Mouse (Mus musculus) embryo, embryonic 10.5 days (tissue): ENCODE measurements around the gene Hoxc6.

ENCODE experiments used
- DNase-seq: peaks from one replicate; pipeline ENCODE4 v3.0.0-alpha.2; 2015; ENCODE audit warnings: low spot score

Gene Hoxc6

DNA sequence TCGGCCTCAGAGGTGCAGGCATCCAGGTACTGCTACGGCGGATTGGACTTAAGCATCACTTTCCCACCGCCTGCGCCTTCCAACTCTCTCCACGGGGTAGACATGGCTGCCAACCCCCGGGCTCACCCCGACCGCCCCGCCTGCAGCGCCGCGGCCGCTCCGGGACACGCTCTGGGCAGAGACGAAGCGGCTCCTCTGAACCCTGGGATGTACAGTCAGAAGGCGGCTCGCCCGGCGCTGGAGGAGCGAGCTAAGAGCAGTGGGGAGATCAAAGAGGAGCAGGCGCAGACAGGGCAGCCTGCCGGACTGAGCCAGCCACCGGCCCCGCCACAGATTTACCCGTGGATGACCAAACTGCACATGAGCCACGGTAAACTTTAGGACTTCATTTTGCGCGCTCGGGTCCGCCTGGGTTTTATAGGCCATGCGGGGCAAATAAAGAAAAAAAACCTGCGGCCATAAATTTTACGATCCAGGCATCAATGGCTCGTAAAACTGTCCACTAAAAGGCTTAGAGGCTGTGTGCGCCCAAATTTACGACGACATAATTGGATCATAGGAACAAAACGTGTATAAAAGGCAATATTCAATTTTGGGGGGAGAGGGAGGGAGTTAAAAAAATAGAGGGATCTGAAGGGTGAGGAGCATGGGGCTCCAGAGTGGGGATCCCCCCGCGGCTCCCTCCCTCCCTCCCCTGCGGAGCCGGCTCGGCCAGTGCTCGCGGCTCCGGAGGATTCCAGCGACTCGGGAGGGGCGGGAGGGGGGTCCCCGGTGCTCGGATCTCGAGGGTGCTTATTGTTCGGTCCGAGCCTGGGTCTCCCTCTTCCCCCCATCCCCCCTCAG lies 16.3 kb downstream of the Hoxc6 start:
- peak; percentile 84 for DNase-seq

DNA sequence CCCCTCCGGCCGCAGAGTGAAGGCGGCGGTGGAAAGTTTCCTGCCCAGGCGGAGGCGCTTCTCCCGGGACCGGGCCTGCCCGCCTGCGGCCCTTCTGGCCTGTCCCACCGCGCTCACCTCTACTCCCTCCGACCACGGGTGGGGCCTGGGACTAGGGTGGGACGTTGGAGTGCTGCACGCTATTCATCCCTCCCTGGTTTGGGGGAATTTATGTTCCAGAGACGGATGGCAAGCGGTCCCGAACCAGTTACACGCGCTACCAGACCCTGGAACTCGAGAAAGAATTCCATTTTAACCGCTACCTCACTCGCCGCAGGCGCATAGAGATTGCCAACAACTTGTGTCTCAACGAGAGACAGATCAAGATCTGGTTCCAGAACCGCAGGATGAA lies 16.9 kb downstream of the Hoxc6 start:
- DNase-seq: no peak

DNA sequence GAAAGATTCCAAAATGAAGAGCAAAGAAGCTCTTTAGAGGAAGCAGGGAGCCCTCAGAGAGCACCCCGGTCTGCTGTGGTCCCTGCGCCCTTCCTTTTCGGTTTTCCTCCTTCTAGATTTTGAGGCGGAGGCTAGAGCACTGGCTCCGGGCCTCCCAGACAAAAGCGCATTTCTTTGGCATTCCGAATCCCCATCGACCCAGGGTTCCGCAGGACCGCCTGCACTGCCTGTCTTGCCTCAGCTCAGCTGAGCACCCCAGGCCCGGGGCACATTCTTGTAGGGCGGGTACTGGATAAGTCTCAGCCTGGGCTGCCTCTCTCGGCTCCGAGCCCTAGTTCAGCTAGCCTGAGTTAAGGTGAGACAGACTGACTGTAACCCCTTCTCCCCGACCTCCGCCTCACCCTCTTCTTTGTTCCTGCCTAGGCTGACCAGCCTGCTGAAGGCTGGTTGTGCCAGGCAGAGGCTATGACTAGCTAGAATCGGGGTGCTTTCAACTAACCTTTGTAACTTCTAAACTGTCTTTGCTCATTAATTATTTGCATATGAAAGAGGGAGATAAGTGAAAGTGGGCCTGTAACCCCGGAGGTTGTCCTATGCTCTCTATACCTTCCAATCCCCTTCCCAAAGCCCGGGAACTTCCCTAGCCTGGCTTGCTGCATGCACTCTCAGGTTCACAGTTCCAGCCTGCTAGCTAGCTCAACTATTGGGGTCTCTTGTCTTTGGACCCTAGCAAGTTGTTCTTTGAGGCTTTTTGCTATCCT lies 17.5 kb downstream of the Hoxc6 start:
- DNase-seq: no peak

DNA sequence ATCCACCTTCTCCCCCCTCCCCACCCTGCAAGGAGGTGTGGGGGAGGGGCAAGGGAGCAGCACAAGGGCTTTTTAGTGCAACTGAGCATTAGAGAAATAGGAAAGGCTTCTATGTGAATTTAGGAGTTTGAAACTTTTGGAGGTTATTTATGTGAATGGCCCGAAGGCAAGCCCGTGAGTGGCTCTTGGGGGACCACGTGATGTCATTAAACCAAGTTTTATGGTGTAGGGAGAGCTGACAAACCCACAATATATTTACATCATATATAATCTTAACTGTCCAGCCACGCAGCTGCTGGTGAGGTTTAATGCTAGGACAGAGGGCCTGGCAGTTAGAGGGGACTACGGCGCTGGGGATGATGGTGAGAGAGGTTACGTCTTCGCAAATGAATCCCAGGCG lies 20.6 kb downstream of the Hoxc6 start, which contains the start of gene Hoxc4:
Gene Hoxc4 (plus strand): TSS at position 299 of the 400 bp plus-strand sequence.
- no peak for DNase-seq

DNA sequence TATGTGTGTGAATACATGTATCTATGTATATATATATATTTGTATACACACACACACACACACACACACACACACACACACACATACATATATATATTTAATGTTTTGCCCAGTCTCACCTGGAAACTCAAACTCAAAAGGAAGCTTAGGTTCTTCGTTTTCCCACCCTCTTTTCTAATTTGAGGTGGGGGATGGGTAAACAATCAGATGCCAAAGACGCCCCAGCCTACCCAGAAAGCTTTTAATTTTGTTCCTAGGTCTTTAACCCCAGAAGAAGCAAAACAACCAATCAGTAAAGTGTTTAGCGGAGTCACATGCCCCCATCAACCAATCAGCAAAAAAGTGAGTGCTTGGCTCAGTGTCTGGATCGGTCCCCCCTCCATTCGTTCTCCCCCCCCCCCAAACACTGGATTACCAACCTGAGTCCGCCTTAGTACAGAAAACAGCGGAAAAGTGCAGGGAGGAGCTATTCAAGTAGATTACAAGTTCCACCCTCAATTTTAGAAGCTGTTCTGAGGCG lies 22.9 kb downstream of the Hoxc6 start:
- no peak for DNase-seq

DNA sequence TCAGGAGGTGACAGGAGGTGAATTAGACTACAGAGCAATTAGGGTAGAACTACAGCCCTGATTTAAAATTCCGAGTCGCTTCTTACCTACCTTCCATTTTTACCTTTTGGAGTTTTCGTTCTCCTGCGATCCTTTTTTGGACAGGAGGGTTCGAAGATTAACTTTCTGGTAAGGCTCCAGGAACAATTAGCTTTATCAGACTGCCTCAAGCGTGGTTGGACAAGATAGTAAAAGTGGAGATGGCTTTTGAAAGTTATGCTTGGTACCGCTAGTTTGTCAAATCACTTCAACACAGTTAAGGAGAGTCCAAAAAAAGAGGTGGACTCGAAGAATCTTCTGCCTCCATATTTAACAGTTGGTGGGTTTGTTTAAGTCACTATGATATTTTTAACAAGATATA lies 23.5 kb downstream of the Hoxc6 start:
- DNase-seq: no peak

DNA sequence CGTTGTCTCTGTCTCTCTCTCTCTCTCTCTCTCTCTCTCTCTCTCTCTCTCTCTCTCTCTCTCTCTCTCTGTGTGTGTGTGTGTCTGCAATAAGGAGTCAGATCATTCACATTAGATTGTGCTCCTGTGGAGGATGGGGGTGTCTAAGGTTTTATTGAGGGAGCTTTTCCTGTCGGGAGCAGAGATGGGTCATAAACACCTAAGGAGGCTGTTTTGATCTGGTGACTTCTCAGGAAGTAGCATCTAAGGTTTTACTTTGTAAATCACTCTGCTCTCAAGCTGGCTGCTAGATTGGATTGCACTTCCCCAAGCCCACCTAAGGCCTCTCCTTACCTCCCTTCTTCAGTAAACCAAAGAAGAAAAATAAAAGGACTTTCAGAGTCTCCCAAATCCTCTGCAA lies 26.1 kb downstream of the Hoxc6 start:
- no peak for DNase-seq

DNA sequence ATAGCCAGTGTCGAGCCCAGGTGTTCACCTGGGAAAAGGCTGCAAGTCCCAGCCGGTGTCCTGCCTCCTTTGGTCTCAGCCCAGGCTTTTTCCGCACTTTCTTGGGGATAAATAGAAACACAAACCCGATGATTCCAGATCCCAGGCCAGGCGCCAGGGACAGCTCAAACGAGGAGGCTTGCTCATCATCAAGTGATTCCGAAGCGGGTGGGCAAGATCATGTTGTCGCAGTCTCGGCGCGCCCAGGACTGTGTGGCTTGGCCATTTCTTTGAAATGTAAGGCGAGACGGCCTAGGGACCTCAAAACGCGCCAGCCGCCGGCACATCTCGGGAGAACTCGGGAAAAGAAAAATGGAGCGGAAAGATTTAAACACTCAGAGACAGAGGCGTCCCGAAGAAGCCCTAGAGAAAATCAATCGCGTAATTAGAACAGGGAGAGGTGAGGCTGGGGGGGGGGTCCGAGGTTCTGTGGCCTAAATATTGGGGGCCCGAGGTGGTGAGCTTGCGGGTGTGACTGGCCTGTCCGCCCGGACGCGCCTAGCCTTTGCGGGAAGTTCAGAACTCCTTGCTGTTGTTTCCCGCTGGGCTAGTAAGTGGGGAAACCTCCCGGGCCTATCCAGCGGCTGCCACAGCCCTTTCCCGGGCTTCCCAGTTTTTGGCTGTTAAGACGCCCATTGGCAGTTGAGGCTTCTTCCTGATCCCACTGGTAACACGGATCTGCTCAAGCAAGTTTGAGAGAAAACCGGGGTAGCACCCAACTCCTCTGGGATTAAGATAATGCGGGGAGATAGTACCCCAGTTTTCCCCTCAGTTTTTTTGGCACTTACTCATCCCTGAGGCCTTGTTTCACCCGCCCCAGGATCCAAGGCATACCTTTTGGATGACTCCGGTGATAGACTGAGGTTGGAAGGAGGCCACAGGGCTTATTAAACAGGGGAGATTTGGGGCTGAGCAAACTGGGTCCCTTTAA lies 29.5 kb downstream of the Hoxc6 start:
- no peak for DNase-seq

DNA sequence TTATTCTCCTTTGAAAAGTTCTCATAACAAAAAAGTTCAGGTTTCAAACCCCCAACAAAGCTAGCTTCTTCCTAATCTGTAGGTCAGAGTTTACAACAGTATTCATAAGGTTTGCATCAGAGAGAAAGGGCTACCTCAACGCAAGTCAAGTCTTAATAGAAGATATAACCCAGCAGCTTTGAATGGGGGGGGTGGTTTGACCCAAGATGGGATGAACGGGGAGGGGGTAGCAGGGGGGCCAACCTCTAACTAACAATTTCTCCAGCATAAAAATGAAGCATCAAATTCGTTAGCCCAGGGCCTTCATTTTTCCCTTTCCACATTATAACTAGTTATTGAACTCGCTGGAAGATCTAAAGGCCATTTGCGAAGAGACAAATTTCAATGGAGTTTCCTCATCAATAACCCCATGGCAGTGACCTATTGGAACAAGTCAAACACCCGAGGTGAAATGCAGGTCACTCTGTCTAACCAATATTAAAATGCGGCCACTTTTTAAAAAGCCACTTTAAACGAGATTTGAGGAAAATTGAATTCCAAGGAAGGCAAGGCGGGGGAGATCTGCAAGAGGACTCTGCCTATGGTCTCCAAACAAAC lies 31.0 kb downstream of the Hoxc6 start:
- peak; percentile 71 for DNase-seq

DNA sequence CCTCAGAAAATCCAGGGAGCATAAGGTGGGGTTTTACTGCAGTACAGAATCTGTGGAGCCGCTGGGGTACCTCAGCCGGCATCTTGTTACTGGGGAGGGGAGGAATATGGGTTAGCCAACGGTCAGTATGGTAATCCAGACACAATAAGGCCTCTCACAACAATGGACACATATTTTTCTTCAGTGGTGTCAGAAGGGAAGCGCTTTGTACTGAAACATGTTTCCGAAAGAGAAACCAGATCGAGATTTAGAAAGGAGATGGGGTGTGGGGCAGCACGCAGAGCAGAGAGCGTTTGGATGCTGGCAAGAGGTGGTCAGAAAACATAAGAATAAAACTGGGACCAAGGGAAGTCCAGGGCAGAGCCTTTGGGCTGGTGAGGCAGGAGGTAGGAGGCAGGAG lies 32.1 kb downstream of the Hoxc6 start:
- peak; percentile 67 for DNase-seq

DNA sequence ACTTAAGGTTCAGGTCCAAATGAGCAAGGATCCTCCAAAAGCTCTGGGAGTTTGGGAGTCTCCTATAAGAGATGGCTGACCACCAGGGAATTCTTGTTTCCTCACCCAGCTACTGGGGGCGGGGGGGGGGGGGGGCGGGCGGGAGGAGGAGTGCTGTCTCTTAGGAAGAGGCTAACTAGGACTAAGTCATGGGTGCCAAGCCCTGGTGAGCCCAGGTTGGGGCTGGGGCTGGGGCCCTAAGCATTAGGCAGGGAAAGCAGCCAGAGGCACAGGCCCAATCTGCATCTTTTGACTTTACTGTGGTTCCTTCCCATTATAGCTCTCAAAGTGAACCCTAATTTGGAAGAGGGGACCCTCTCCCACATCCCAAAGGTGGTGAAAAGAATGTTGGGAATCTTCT lies 34.1 kb downstream of the Hoxc6 start:
- DNase-seq: peak; percentile 46

DNA sequence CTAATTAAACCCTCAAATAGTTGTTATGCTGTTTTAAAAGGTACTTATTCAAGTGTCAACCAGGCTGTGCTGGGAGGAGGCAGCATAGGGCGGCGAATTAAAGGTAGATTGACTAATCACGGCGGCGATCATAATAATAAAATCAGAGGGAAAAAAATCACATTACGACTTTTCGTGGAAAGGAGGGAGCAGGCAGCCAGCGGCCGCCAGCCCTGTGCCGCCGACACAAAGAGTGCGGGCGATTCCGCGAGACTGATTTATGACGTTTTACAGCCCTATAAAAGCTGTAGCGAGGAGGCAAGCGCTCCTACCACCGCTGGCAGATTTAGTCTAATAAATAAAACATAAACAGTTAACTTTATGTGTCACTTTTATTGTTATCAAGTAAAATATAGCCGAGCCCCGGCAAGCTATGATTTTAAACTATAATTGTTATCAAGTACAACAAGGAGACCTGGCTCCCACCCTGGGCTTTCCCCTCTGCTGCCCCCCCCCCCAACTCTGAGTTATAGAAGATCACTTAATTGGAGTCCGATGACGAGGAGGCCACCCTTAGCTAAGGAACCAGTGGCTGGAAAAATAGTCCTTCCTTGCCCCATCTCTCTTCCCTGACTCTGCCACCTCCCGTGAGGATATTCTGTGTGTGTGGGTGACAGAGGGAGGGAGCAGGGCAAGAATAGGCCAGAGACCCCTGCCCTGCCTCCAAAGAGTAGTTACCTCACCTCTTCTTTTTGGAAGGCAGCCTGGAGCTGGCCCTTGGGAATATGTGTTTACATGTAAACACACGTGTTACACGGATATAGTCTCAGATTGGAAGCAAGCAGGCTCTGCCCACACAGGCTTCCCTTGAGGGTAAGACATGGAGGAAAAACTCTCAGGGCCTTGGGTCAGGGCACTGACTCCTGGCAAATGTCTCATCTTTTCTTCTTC lies 34.9 kb downstream of the Hoxc6 start:
- peak; percentile 82 for DNase-seq

DNA sequence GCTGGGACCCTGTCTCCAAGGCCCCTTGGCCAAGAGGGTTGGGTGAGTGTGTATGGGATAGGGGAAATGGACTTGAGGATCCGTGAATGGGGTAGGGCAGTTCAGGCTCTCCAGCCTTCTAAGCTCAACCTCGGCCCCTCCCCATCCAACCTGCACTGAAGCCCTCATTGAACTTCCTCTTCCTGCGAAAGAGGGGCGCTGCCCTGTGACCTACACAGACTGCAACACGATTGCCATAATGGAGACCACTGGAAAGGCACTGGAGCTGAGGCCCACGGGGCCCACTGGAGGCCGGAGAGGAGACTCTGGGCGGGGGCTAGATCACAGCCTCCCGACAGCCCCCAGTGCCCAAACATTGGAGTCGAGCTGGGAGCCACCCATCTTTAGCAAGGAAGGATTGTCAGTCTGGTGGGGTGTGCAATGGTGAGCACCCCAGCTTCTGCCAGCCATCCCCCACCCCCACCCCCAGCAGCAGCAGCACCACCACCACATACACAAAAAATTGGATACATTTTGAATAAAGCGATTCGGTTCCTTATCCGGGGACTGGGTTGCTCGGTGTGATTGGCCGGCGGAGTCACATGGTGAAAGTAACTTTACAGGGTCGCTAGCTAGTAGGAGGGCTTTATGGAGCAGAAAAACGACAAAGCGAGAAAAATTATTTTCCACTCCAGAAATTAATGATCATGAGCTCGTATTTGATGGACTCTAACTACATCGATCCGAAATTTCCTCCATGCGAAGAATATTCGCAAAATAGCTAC lies 36.2 kb downstream of the Hoxc6 start:
- DNase-seq: peak; percentile 71

DNA sequence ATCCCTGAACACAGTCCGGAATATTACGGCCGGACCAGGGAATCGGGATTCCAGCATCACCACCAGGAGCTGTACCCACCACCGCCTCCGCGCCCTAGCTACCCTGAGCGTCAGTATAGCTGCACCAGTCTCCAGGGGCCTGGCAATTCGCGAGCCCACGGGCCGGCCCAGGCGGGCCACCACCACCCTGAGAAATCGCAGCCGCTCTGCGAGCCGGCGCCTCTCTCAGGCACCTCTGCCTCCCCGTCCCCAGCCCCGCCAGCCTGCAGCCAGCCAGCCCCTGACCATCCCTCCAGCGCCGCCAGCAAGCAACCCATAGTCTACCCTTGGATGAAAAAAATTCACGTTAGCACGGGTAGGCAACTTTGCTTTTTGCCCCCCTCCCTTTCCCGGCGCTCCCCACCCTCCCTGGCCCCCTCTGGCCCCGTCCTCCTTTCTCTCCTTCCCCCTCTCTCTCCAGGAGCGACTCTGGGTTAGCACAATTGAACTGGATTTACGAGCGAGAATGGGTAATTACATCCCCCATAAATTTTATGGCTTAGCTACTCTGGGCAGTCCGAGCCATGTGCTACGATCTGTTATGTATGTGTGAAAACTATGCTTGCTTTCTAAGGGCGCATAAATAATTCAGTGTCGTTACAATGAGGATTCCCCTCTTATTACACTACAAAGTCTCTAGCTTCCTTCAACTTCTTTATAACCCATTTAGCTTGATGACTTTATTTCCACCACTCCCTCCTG lies 36.9 kb downstream of the Hoxc6 start:
- peak; percentile 78 for DNase-seq

DNA sequence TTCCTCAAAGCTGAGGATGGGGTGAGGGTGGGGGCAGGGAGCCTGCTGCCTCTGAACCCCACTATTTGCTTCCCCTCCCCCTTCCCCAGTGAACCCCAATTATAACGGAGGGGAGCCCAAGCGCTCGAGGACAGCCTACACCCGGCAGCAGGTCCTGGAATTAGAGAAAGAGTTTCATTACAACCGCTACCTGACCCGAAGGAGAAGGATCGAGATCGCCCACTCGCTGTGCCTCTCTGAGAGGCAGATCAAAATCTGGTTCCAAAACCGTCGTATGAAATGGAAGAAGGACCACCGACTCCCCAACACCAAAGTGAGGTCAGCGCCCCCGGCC lies 37.5 kb downstream of the Hoxc6 start:
- DNase-seq: peak; percentile 55

DNA sequence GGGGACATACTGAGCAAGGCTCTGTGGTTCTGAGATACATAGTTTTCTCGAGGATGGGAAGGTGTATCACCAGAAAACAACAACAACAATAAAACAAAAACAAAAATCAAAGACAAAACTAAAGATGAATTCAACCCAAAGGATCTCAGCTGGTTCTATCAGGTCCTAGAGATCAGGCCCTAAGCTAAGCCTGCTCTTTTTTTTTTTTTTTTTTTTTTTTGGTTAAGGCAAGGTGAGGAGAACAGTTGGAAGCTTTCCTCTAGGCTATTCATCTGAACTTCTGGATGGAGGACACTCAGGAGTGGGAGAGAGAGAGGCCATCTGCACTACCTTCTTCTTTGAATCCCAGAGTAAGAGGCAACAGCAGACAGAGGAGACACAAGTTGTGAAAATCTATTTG lies 39.5 kb downstream of the Hoxc6 start:
- DNase-seq: no peak

DNA sequence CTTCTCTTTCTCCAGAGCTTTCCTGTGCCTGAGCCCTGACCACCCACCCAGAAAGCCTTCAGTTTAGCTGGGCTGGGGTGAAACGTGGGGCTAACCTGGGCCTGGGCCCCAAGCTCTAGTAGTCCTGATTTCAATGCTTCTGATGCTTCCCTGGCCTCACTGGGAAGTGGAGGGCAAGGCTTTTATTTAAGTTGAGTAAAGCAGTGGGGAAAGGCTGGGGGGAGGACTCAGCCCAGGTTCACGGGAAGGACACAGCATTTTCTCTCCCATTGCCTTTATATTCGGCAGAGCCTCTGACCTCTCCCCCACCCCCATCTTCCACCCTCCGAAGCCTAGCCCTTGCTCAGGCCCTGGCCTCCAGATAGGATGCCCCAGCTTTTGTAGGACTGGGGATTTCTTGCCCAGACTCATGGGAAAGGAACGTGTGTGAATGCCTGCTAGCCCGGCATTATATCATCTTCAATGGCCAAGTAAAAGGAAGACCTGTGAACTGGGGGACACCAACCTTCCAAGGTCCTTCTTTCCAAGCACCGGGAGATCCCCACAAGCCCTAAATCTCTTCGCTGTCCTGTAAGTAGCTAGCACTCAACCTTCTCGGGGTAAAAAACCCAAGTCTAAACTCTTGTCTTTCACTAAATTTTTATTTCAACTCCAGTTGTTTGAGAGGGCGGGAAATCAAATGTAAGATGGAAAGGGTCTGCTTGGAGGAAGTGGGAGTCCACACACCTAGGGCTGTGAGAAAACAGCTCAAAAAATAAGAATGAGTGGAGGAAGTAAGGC lies 40.8 kb downstream of the Hoxc6 start:
- peak; percentile 78 for DNase-seq

DNA sequence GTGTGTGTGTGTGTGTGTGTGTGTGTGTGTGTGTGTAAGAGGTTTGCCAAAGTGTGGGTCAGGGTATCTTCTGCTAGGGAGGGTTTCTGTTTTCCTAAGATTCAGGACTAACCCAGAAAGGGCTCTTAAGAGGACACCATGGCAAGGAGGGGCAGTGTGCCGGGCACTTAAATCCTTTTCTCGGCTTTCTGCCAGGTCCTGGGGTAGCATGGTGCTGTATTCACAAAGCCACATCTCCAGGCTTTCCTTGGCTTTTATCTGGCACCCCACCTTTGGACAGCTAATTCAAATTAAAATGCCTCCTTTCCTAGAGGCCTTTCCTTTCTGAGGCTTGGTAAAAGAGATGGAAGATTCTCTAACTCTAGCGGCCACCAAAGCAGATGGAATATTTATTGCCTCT lies 41.6 kb downstream of the Hoxc6 start:
- peak; percentile 41 for DNase-seq
